Mouse (Mus musculus) adrenal gland, adult 2 months (tissue): ENCODE results near the gene Smim5. TPM values are rescaled to one million over a fixed set of nuclear protein-coding genes. Genes with fewer than 3 reads are reported as not detected.

Source experiments
- DNase-seq: peaks from one replicate; pipeline ENCODE4 v3.0.0; 2021
- polyA plus RNA-seq: library from polyadenylated mRNA; depleted of rRNA; stranded (reverse); fragments of >200 nt; gene quantifications from 2 replicates; pipeline ENCODE4 v1.2.3, GENCODE M21; 2012
- total RNA-seq, 2 experiments: library from RNA; stranded (reverse); gene quantifications; 2 replicates each; pipeline ENCODE4 v1.2.3; 2021

The Smim5 gene
- total and polyA plus RNA-seq, 3 experiments: 0.58 to 1.3 (median 0.99) TPM

DNA sequence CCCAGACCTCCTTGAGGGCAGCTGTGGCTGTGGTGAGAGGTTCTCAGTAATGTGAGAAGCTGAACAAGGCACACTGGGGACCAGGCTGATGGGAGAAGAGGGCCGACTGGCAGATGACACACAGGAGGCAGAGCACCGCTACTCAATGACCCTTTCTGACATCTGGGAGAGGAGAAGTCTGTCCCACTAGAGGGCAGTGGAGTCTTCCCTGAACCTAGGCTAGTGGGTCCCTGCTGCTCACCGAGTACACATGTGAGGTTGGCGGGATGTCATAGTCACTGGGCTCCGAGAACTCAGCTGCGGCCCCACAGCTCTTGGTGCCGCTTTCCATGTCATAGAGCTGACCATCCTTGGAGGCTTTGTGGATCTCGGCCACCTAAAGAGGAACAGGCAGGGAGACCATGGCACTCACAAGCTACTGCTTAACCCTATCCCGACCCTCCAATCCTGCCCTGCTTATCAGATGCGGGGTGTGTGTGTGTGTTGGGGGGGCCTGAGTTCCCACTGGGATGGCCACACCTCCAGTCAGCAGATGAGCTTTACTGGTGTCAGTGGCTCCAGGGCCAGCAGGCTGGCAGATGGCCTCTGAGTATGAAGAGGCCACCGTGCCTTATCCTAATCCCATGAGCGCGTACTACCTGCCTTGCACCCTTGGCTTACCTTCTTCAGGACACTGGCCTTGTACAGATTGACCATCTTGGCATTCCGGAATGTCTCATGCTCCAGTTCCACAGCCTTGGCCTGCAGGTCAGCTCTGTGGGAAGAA is 4.8 kb upstream of the Smim5 start:
- no peak for DNase-seq

DNA sequence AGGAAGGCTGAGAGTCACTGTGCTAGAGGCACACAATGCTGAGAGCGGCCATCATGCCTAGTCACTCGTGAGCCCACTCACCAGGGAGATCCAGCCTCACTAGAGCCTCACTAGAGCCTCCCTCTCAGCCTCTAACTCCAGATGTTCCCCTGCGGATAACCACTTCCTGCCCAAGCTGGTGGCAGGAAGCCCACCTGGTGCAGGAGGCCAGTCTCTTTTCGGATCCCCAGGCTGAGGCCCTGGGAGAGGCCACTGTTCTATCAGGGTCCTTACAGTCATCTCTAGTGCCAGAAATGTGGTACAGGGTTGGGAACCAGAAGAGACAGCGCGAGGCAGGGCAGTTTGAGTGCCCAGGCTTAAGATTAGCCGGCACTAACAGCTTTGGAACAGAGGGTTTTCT is 1.3 kb upstream of the Smim5 start:
- no peak for DNase-seq

DNA sequence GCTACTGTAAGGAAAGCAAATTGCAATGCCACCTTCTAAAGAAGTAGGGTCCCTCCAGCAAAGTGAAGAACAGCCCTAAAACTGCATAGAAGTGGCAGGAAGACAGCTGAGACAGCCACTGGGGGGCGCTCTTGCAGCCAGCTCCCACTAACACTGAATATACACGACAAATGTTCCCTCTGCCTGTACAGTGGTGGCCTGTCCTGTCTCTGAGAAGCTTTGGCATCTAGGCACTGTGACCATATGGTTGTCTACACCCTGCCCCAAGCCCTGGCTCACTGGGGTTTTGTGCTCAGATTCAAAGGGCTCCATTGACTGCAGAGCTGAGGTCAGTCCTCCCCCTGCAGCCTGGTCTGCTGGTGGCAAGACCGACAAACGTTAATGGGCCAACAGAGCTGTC is 880 bp upstream of the Smim5 start:
- no peak for DNase-seq

DNA sequence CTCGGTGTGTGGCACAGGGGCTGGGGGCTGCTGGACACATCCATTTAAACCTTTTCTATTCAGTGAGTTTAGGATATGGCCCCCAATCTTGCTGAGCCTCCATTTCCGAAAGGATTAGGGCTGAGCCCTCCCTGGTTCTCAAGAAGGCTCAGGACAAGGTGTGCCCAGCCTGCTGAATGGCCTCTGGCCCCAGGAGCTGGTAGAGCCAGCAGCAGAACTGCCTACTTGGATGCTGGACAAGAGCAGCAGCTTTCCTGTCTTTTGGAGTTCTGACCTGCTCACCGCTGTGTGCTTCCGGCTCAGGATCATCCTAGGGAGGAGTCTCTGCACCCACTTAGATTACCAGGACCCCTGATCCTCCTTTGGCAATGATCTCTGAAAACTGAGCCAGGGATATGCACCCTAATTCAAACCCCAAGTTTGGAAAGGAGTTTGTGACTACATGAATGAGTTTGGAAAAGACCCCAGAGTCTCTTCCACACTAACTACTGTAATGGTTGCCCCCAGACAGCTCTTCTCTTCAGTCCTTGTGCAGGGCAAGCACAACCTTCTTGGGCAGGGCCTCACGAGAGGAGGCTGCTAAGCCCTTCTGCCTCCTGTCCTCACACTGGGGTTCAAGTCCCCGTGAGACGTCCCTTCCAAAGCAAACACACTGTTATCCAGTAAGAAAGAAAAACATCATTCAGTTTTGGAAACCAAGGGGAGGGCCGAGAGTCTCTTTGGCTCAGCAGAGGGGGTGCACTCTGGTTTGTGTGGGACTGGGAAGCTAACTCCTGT is 983 bp downstream of the Smim5 start:
- DNase-seq: no peak

DNA sequence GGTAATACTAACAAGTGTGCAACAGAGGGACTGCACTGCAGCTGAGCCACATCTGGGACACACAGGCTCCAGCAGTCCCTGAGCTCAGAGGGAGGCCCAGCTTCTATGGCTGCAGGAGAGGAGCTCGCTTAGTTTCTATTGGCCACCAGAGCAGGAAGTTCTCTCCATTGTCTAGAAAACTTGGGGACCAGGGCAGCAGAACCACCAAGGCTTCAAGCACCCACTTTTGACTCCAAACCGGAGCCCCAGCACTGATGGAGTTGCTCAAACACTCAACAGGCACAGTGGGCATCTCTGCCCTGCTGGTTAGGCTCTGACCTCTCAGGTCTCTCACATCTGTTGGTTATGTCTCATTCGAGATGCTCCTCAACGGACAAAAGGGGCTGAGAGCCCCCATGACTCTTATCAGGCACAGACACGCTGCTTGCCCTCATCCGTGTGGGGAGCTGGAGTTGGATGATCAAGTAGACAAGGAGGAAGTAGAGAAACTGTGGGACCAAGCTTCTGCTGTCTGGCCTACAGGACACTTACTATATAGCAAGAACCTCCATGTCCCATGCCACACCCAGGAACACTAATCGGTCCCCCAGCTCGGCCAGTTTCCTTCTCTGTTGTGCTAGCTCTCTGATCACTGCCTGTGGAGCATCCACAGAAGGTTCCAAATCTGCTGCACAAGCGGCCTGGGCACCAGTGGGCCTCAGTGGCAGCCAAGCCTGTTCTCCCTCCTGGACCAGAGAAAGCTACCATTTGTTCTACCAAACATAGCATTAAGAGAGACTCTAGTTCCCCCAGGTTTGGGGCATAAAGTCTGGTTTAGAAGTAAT is 1.8 kb downstream of the Smim5 start:
- no peak for DNase-seq

DNA sequence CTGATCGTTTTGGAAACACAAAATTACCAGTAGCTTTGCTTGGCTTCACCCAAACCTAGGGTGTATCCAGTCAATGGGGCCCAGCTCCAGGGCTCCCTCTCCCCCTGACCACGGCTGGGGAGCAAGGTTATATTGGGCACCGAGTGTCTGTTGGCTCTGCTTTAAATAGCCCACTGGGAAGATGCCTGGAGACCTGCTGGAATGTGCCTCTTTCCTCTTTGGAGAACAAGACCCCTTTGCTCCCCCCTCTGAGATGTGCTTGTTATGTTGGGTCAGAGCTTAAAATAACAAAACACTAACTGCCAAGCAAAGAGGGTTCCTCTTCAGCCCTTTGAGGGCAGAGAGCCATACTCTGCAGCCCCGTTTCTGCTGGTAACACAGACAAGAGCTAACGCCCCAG is 2.4 kb downstream of the Smim5 start:
- no peak for DNase-seq

DNA sequence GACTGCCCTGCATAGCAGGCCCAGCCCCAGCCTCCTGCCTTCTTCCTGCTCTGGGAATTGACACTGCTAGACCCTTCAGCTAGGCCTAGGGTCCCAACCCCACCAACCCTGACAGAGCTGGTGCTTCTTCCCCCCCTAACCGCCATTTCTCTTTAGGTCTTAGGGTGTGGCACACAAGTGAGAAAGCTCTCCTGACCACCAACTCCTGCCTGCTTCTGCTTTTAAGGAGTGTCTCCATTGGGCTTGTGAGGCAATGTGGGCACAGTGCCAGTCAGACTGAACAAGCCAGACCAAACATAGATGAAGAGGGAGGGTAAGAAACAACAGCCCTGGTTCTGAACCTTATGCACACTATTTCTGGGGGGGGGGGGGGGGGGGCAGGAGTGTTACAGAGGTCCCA is 3.1 kb downstream of the Smim5 start:
- DNase-seq: no peak

DNA sequence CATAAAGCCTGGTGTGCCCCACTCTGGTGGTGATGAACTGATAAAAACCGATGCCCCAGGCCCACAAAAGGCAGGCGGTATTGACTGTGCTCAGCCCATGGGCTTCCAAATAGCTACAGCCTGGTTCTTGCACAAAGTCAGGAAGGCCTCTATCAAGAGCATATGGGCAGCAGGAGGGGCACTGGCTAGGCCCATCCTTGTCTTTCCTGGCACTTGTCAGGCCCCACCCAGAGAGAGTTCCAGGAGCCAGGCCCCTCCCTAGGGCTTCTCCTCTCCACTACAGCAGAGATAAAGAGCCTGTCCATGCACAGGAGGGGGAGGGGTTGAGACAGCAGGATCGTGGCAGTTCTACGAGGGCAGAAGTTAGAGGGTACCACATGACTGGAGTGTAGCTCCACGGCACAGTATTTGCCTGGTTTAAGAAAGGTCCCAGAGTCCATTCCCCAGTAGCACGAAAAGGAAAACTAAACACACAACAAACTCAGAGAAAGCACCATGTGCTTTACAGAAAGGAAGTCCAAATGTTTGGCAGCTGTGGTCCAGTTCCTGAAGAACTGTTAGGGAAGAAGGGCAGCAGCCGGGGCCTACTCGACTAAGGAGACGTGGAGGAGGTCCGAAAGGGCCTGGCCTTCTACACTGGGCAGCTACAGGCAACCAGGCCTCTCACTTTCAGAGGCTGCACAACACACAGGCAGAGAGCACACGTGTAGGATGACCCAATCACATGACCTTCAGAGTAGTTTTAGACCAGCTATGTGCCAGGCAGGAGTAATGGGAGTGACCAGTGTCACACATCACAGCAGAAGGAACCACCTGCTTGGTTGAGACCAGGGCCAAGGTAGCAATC is 3.8 kb downstream of the Smim5 start:
- no peak for DNase-seq

DNA sequence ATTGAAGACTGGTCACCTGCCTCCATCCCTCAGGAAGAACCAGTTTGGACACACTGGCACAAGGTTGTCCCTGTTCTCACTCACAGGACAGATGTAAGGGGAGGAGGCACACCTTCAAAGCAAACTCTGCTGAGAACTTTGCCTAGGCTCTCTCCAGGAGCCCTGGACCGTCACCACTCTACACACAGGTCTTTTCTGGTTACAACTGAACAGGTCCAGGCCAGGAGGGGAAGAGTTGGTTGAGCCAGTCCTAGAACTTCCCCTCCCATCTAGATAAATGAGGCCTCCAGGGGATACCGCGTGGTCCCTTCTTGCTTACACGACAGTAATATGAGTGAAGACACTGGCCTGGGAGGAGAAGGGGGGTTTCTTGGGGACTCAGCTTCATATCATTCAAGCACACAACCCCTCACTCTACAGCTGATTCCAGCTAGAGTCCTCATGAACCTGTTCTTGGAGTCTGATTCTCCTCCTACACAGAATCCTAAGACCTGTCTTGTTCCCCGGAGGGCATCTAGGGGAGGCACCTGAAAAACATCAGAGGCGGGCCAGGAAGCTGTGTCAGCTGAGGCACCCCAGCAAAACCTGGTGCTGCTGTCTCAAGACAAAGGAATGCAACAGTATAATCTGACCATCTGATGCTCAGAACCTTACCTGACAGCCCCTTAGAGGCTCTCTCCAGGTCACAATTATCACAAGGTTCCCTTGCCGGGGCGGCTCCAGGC is 4.6 kb downstream of the Smim5 start:
- no peak for DNase-seq

DNA sequence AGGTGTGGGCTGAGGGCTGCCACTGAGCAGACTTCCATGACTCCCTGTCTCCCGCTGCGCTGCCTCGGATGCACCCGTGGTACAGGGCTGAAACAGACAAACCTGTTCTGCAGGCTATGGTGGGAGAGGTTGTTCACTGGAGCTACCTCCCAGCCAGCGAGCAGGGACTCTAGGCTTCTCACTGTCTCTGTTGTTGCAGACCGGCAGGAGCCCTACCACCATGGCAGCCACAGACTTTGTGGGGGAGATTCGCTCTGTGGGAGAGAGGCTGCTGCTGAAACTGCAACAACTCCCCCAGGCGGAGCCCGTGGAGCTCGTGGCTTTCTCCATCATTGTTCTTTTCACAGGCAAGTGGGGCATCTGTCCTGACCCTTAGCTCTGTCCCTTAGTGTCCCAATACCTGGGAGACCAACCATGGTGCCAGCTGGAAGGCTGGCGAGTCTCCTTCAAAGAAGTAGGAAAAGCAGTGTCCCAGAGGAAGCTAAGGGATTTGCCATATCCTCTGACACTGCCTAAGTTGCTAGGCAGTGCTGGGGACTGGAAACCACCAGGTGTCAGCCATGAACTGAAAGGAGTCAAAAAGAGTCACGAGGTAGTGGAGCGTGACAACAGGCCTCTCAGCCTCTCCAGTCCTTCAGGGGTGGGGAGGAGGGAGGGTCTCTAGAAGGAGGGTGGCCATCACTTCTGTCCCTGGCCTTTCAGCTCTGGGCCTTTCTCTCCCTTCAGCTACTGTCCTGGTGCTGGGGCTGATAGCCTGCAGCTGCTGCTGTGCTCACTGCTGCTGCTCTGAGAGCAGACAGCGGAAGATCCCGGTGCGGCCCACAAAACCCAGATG is 5.4 kb downstream of the Smim5 start:
- DNase-seq: no peak

DNA sequence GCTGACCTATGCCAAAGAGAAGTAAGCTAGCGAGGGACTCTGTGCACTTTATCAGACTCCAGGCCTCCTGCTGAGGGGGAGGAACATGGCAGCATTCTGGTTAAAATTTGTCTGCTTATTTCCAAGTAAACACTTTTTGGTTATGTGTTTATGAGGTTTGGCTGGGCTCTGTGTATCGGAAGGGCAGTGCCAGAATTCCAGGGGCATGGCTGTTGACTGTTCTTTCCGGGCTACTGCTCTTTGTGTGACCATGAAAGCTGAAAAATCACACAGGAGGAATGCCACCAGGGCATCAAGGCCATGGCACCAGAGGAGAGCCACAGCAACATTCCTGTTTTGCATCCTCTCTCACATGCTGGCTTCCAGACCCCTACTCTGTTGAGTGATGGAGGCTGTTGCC is 6.3 kb downstream of the Smim5 start:
- DNase-seq: peak; percentile 69

DNA sequence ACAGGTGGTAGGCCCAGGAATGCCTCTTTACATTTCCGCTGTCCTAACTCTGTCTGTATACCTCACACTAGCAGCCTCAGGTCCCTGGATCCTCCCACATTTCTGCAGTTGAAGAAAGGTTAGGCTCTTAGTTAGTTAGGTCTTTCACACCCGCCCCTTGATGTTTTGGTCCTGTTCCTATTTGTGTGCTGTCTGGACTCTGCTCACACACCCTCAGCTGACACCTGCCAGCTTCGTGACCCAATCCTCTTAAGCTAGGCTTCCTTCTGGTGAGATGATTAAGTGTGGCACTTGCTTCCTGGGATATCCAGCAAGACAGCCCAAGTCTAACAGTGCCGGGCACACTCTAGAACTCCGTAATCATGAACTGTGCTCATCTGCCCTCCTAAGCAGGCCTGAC is 6.8 kb downstream of the Smim5 start:
- DNase-seq: no peak

DNA sequence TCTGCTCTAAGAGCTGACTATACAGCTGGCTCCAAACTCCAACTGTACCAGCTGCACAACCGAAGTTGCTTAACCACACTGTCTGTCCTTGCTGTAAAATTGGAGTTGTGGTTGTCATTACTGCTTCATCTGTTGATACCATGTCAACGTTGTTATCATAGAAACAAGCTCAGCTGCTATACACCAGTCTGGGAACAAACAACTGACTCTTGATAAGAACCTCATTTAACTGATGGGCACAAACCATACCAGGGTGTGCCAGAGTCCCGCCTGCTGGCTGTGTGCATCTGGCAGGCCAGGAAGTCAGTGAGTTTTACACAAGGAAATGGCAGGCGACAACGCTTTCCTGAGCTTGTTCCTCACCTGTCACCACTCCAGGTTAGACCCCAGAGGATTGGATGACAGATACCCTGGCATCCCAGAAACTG is 11.4 kb downstream of the Smim5 start:
- DNase-seq: no peak

DNA sequence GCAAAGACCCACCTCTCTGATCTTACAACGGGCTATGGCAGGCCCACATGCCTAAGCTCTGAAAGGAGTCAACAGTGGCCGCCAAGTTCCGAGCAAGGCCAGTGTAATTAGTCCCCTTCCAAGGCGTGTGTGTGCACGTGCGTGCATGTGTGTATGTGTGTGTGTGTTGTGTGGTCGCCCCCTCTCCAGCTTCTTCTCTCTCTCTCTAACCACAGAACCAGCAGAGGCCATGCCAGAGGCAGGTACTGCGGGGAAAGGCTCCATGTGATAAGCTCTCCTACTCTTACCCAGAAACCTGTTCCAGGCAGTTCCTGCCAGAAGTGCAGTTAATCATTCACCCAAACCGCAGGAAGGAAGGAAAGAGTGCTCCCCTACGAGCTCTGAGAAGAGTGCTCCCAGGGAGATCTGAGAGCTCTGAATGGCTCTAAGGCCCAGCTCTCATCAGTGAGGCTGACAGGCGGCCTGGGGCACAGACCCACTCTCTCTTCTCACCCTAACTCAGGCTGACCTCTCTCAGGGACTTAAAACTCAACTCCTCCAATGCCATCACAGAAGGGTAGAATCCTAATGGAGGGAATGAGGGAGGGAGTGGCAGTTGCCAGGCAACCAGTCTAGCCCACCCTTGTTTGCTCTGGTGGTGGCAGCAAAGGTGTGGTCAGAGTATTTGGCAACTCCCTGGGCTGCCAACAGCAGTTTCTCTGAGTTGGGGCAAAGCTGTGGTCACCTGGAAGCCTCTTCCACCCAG is 12.0 kb downstream of the Smim5 start, which contains the start of gene Smim6:
Gene Smim6 (plus strand): TSS at position 386 of the 745 bp plus-strand sequence.
- no peak for DNase-seq

DNA sequence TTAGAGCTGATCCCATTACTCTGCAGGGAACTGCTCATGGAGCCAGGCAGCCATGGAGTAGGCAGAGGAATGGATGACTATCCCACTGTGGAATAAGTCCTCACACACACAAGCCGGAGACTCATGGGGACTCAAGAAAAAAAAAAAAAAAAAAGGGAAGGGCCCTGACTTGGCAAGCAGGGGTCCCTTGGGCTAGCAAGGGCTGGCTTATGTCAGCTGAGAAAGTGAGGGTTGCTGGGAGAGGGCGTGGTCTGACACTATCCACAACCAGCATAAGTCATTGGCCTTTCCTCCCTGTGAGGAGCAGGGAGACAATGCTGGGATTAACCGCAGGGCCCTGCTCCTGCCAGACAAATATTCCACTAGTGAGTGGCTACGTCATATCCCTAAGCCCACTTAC is 16.8 kb downstream of the Smim5 start:
- DNase-seq: no peak

DNA sequence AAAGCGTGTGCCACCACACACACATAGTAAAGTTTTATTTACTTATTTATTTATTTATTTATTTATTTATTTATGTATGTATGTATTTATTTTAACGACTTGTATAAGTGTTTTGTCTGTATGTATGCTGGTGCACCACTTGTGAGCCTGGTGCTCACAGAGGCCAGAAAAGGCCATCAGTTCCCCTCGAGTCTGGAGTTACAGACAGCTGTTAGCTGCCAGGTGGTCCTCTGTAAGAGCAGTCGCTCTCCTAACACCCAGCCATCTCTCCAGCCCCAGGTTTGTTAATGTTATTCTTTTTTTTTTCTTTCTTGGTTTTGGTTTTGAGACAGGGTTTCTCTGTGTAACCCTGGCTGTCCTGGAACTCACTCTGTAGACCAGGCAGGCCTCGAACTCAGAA is 18.9 kb downstream of the Smim5 start:
- DNase-seq: no peak

DNA sequence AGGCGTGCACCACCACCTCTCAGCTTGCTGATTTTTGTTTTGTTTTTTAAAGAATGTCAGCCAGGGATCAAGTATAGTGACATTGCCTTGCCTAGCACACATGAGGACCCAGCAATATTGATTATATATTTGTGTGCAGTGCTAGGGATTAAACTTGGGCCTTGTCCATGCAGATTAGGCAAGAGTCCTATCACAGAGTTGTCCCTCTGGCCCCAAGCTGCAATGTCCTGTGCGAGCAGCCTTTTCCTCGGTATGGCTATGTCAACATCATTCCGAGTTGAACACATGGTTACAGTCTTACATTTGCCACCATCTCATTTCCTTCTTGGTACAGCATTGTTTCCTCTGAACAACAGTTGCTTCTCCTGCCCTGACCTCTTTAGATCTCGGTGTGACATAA is 19.3 kb downstream of the Smim5 start:
- no peak for DNase-seq

DNA sequence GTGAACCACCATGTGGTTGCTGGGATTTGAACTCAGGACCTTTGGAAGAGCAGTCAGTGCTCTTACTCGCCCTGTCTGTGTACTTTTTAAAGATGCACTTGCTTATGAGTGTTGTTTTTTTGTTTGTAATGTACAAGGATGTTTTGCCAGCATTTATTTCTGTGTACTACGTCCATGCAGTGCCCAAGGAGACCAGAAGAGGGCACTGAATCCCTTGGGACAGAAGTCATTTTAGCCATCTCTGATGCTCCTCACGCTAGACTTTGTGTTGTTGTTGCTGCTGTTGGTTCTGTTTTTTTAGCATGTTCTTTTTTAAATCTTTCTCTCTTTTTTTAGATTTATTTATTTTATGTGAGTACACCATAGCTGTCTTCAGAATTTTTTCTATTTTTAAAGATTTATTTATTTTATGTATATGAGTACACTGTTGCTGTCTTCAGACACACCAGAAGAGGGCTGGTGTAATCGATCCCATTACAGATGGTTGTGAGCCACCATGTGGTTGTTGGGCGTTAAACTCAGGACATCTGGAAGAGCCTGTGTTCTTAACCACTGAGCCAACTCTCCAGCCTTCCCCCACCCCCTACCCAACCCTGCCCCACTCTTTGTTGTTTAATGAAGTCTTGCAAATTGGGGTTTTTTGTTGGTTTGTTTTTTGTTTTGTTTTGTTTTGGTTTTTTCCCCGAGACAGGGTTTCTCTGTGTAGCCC is 20.5 kb downstream of the Smim5 start:
- no peak for DNase-seq

DNA sequence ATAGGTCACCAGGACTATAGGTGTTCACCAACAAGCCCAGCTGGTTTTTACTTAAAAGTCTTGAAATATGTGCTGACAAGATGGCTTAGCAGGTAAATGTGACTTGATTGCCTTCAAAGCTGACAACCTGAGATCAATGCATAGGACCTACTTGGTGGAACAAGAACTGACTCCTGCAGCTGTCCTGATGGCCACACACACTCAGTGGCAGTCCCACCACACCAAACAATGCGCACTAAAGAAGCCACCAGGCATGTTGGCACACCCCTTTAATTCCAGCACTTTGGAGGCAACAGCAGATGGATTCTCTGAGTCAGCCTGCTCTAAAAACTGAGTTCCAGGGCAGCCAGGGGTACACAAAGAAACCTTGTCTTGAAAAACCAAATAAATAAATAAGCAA is 22.2 kb downstream of the Smim5 start:
- DNase-seq: no peak
